Mouse (Mus musculus) lung, postnatal 0 days (tissue): ENCODE results near the gene Camk1d. TPM values are rescaled to one million over a fixed set of nuclear protein-coding genes. Genes with fewer than 3 reads are reported as not detected.

Experiments used
- ATAC-seq: fragments of 200-750 bp; cut with Nextera tagmentation; 2 replicates; pipeline ENCODE4 v1.8.0; 2017; ENCODE audit warnings: moderate library complexity
- DNase-seq: peaks from one replicate; pipeline ENCODE4 v3.0.0-alpha.2; 2016; ENCODE audit warnings: low spot score
- H3K27ac ChIP-seq: fragments of 300-500 bp; sonication (generic); 2 replicates; pipeline ENCODE4 v1.5.1; 2014; ENCODE audit warnings: antibody characterized with exemption, mild to moderate bottlenecking, low read length, mixed read lengths
- H3K27me3 ChIP-seq: fragments of 300-500 bp; sonication (generic); replicated peaks from 2 replicates; pipeline ENCODE4 v1.6.1; 2014; ENCODE audit warnings: low read length, mixed read lengths; ENCODE audit not compliant: insufficient read depth
- H3K36me3 ChIP-seq: fragments of 300-500 bp; sonication (generic); 2 replicates; pipeline ENCODE4 v1.6.1; 2014; ENCODE audit warnings: low read length, mixed read lengths; ENCODE audit not compliant: insufficient read depth
- H3K4me1 ChIP-seq: fragments of 300-500 bp; sonication (generic); 2 replicates; pipeline ENCODE4 v1.6.1; 2014; ENCODE audit warnings: antibody characterized with exemption, low read depth, low read length, mixed read lengths; ENCODE audit not compliant: insufficient read depth
- H3K4me2 ChIP-seq: fragments of 300-500 bp; sonication (generic); replicated peaks from 2 replicates; pipeline ENCODE4 v1.6.1; 2014; ENCODE audit warnings: low read depth, mild to moderate bottlenecking, low read length, moderate library complexity, mixed read lengths
- H3K4me3 ChIP-seq: fragments of 300-500 bp; sonication (generic); 2 replicates; pipeline ENCODE4 v1.5.1; 2014; ENCODE audit warnings: low read depth, low read length
- H3K9ac ChIP-seq: fragments of 300-500 bp; sonication (generic); replicated peaks from 2 replicates; pipeline ENCODE4 v1.6.1; 2014; ENCODE audit warnings: low read depth, mild to moderate bottlenecking
- H3K9me3 ChIP-seq: fragments of 300-500 bp; sonication (generic); 2 replicates; pipeline ENCODE4 v1.6.1; 2016; ENCODE audit warnings: low read length, mixed read lengths
- CTCF ChIP-seq: IDR thresholded peaks from 2 replicates; pipeline ENCODE4 v1.5.1; 2016; ENCODE audit warnings: antibody characterized with exemption, mild to moderate bottlenecking
- EP300 ChIP-seq: IDR thresholded peaks from 2 replicates; pipeline ENCODE4 v1.6.1; 2016; ENCODE audit warnings: antibody characterized with exemption, mild to moderate bottlenecking, control low read depth
- WGBS: fragments of 180-500 bp; shearing (Covaris S2); extraction: QIAGEN DNeasy Blood & Tissue Kit; methylation state at CpG from one replicate; pipeline ENCODE4 v1.1.7; 2014; 5-methylcytosine and 5-hydroxymethylcytosine counted together
- polyA plus RNA-seq: library from polyadenylated mRNA; unstranded; fragments of >200 nt; fragmentation: Nextera tagmentation; extraction: Ambion mirVana; gene quantifications from 2 replicates; pipeline ENCODE4 v1.2.1, GENCODE M21; 2015

Gene Camk1d
- polyA plus RNA-seq, 1 experiment from 2014 or later = 2.2 TPM

DNA sequence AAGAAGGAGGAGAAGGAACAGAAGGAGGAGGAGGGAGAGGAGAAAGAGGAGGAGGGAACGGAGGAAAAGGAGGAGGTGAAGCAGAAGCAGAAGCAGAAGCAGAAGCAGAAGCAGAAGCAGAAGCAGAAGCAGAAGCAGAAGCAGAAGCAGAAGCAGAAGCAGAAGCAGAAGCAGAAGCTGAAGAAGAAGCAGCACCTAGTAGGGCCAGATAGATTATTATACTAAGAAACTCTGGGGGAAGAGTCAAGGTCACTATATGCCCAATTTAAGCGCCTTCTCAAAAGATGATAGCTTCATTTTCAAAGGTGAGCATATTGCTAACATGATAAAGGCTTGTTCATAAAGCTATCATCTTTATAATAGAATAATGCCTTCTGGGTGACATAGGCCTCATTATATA, 11.9 kb downstream of the Camk1d start:
- no peaks in the 10 kb centered on the region for H3K27me3 ChIP-seq
- DNase-seq (no peak), ATAC-seq (no peak)
- H3K36me3 ChIP-seq = no peaks in the 10 kb centered on the region
- no peak overlapping the region for H3K27ac ChIP-seq
- H3K4me2 ChIP-seq = no peak overlapping the region
- H3K9me3 ChIP-seq = no peaks in the 10 kb centered on the region
- H3K9ac ChIP-seq = no peak overlapping the region
- 69% methylated on average over 2 of the region's 2 CpGs for WGBS
- H3K4me3 ChIP-seq = no peak overlapping the region
- no peaks in the 10 kb centered on the region for H3K4me1 ChIP-seq
- TF ChIP-seq CTCF (no peak), EP300 (no peak)

DNA sequence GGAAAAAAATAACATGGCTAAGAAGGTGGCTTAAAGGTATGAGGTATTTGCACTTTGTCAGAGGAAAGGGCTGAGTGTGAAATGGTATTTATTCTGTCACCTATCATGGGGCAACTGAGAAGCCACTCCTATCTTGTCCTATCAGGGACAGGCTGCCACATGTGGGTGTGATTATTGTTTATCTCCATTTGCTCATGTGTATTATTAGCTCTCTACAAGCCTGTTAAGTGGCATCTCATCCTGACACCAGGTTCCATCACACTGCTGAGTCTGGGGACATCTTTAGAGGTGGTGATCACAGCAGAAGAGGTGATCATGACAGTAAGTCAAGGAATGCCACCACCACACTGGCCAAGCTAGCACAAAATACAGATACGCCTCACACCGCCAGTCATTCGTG, 13.4 kb downstream of the Camk1d start:
- no peak for ATAC-seq
- TF ChIP-seq EP300 (no peak), CTCF (no peak)
- WGBS = 94% methylated on average over 3 of the region's 3 CpGs

GRCm38 (mm10) chr2:5698451-5698850, 15.9 kb downstream of the Camk1d start:
- Histone ChIP-seq H3K9ac (no peak overlapping the region), H3K27ac (no peak overlapping the region), H3K36me3 (no peaks in the 10 kb centered on the region), H3K9me3 (no peaks in the 10 kb centered on the region), H3K4me3 (no peak overlapping the region), H3K4me2 (no peak overlapping the region), H3K27me3 (no peaks in the 10 kb centered on the region), H3K4me1 (no peaks in the 10 kb centered on the region)
- ATAC-seq (no peak), DNase-seq (no peak)
- WGBS = 54% methylated on average over 8 of the region's 8 CpGs
- no peak for TF ChIP-seq CTCF
- TF ChIP-seq EP300 = no peak

More for the DNA sequence above, 13.4 kb downstream of the Camk1d start:
- Histone ChIP-seq H3K4me1 (no peaks in the 10 kb centered on the region), H3K4me2 (no peak overlapping the region), H3K4me3 (no peak overlapping the region), H3K27me3 (no peaks in the 10 kb centered on the region), H3K9ac (no peak overlapping the region), H3K9me3 (no peaks in the 10 kb centered on the region), H3K27ac (no peak overlapping the region), H3K36me3 (no peaks in the 10 kb centered on the region)
- no peak for DNase-seq

DNA sequence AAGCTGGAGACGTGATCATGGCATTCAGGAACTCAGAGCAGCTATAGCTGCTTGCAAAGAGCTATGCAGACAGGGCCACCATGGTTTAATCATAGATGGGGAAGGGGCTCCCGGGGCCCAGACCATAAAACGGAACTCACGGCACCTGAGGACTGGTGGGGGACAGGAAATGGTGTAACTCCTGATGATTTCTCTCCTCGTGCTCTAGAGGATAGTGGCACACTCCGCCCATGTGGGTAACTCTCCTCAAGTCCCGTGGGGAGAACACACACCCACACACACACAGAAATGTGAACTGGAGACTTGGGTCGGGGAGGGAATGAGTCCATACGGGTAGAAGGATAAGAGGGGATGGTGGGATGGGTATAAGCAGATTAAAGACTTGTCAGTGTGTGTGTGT, 20.2 kb downstream of the Camk1d start:
- DNase-seq (no peak), ATAC-seq (no peak)
- Histone ChIP-seq H3K4me3 (no peak overlapping the region), H3K9ac (no peak overlapping the region), H3K9me3 (no peaks in the 10 kb centered on the region), H3K4me1 (no peaks in the 10 kb centered on the region), H3K27me3 (no peaks in the 10 kb centered on the region), H3K4me2 (no peak overlapping the region), H3K36me3 (no peaks in the 10 kb centered on the region), H3K27ac (no peak overlapping the region)
- WGBS = 74% methylated on average over 9 of the region's 9 CpGs
- no peak for TF ChIP-seq CTCF
- no peak for TF ChIP-seq EP300

DNA sequence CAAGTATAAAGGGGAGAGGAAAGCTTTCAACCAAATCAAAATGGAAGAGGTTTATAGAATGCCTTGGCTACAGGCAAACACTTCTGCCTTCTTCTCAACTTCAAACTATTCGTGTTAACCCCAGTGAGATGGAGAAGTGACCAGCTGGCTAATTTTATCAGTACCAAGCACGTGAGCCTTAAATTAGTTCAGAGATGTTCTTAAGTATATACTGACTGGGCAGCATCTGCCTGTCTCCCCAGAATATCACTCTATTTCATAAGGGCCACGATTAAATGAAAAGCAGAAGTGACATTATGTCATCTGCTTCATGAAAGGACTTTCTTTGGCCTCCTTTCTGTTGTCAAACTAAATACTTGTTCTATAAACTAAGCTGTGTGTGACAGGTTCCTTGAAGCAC, 22.6 kb downstream of the Camk1d start:
- H3K36me3 ChIP-seq = no peaks in the 10 kb centered on the region
- TF ChIP-seq CTCF = no peak
- TF ChIP-seq EP300 = no peak
- no peaks in the 10 kb centered on the region for H3K4me1 ChIP-seq
- H3K27ac ChIP-seq = no peak overlapping the region
- no peak for ATAC-seq
- H3K27me3 ChIP-seq = no peaks in the 10 kb centered on the region
- no peak overlapping the region for H3K4me3 ChIP-seq
- no peak for DNase-seq
- 61% methylated on average over 3 of the region's 3 CpGs for WGBS
- H3K4me2 ChIP-seq = no peak overlapping the region
- no peak overlapping the region for H3K9ac ChIP-seq
- H3K9me3 ChIP-seq = no peaks in the 10 kb centered on the region

GRCm38 (mm10) chr2:5683366-5683765, 30.9 kb downstream of the Camk1d start:
- Histone ChIP-seq H3K9me3 (no peaks in the 10 kb centered on the region), H3K4me1 (no peaks in the 10 kb centered on the region), H3K9ac (no peak overlapping the region), H3K36me3 (no peaks in the 10 kb centered on the region), H3K27me3 (no peaks in the 10 kb centered on the region), H3K27ac (no peak overlapping the region), H3K4me2 (no peak overlapping the region), H3K4me3 (no peak overlapping the region)
- no peak for TF ChIP-seq EP300
- no peak for TF ChIP-seq CTCF
- no peak for ATAC-seq
- 92% methylated on average over 4 of the region's 4 CpGs for WGBS
- DNase-seq = no peak

- Histone ChIP-seq H3K9ac (no peak overlapping the region), H3K27me3 (no peaks in the 10 kb centered on the region), H3K4me2 (no peak overlapping the region), H3K36me3 (no peaks in the 10 kb centered on the region), H3K4me1 (no peaks in the 10 kb centered on the region), H3K27ac (no peak overlapping the region), H3K9me3 (no peaks in the 10 kb centered on the region), H3K4me3 (no peak overlapping the region)
- TF ChIP-seq CTCF (no peak), EP300 (no peak)
- WGBS = 73% methylated on average over 8 of the region's 8 CpGs
- no peak for ATAC-seq
- DNase-seq = no peak
These were observed 32.4 kb downstream of the Camk1d start for GRCm38 (mm10) chr2:5681909-5682308.
